Mouse (Mus musculus): ENCODE measurements around the gene Rabep1. TPM values are rescaled to one million over a fixed set of nuclear protein-coding genes. Genes with fewer than 3 reads are reported as not detected.
"Not testable (repeated sequence)": the region's sequence is repeated elsewhere in the genome, so short reads cannot be mapped to it uniquely, and the experiment has no call there.

Rabep1 gene
- total RNA-seq, 2 experiments from 2014 or later, result 36.6 to 39.7 TPM

- DNase-seq (ENCODE audit: low spot score), result no peak
Observed at GRCm38 (mm10) chr11:70882905-70883430, 38.4 kb downstream of the Rabep1 start.

- no peak for DNase-seq (ENCODE audit: low spot score)
Observed at GRCm38 (mm10) chr11:70890643-70891042, 46.1 kb downstream of the Rabep1 start.

DNA sequence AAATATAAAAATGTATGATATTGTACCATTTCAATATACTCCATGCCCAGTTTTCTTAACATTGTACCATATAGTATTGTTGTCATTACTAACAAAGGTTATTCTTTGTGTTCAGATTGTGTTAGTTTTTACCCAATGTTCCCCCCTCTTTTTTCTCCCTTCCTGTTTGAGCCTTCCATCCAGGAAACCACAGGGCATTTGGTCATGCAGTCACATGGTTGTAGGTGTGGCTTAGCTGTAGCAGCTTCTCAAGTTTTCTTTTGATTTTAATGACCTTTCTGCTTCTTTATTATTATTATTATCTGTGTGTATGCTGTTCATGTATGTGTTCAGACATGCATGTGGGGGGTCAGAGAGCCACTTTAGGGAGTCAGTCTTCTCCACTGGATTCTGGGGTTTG lies 47.0 kb downstream of the Rabep1 start:
- DNase-seq (ENCODE audit: low spot score), result no peak

- no peak for DNase-seq (ENCODE audit: low spot score)
Observed at GRCm38 (mm10) chr11:70897680-70898079, 53.1 kb downstream of the Rabep1 start.

DNA sequence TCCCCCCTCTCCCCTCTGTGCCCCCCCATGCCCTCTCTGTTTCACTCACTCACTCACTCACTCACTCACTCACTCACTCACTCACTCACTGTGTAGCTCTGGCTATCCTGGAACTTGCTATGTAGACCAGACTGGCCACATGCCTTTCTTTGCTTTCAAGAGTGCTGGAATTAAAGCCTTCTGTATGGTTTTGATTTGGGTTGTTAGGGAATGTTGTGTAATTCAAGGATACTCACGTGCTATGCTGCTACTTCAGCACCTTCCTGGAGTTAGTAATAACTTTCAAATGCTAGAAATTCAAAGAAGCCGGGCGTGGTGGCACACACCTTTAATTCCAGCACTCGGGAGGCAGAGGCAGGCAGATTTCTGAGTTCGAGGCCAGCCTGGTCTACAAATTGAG lies 53.6 kb downstream of the Rabep1 start:
- not testable (repeated sequence) for DNase-seq (ENCODE audit: low spot score)

GRCm38 (mm10) chr11:70906681-70907080 lies 62.1 kb downstream of the Rabep1 start:
- DNase-seq (ENCODE audit: low spot score), result no peak

DNA sequence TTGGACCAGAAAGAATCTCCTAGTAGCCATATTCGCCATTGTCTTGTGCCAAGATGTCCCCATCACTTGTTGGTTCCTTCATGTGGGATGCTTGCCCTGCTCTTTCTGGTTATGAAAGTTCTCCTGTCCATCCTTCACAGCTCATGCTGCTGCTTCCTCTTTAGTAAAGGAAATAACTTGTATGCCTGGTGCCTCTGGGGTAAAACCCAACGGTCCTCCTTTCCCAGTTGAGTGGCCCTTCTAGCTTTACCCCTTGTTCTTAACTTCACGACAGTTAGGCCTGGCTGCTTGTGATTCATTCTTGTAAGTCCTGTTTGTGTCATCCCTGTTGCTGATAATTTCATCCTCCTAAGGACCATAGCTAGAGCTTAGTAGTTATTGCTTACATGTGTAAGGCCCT lies 66.7 kb downstream of the Rabep1 start:
- DNase-seq (ENCODE audit: low spot score), result no peak

DNA sequence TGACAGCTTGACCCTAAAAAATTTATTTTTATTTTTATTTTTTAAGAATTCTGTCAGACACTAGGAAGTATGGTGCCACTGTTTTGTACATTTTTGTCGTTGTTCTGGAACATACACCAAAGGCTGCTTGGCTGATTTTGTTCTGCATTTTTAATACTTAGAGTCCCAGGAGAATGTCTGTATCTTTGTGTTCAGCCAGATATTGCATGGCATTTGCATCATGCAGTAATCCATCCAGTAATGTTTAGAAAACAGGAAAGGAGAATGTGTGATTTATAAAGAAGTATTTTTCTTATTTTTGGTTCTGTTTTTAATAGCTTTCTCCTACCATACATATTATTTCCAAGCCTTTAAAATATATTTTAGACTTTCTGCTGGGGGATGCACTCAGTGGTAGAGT lies 67.3 kb downstream of the Rabep1 start:
- DNase-seq (ENCODE audit: low spot score), result no peak

GRCm38 (mm10) chr11:70917896-70918295 lies 73.3 kb downstream of the Rabep1 start:
- no peak for DNase-seq (ENCODE audit: low spot score)

- DNase-seq (ENCODE audit: low spot score), result no peak
Observed at GRCm38 (mm10) chr11:70919524-70919923, 74.9 kb downstream of the Rabep1 start.

DNA sequence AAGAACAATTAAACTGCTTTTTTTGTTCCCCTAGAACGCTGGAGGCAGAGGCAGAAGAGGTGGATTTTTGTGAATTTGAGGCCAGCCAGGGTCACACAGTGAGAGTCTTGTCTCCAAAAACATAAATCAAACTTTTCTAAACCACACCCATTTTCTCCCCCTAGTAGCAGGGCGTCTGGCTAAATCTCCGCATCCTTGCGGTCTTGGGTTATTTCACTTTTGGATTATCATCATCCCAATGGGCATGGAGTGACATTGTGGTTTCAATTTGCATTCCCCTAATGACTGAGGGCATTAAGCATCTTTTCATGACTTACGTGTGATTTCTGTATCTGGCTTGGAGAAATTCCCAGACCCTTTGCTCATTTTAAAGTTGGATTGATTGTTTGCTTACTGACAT lies 86.9 kb downstream of the Rabep1 start:
- DNase-seq (ENCODE audit: low spot score), result no peak

DNA sequence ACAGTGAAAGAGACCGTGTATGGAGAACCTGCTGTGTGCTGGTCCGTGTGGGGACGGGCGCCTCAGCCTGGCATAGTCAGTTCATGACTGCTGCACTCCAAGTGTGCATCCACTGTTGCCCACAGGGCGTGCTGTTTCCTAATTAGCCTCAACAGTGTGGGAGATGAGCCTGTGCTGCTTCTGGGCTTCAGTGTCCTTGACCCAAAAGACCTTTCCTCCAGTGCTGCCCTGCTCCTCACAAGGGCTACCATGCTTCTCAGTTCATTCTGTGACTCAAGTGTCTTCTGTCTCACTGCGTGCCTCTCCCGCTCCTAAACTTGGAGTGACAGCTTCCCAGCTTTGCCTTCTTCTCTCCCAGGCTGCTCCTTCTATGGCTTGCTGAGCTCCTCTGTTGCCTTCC lies 90.7 kb downstream of the Rabep1 start:
- DNase-seq (ENCODE audit: low spot score), result no peak

DNA sequence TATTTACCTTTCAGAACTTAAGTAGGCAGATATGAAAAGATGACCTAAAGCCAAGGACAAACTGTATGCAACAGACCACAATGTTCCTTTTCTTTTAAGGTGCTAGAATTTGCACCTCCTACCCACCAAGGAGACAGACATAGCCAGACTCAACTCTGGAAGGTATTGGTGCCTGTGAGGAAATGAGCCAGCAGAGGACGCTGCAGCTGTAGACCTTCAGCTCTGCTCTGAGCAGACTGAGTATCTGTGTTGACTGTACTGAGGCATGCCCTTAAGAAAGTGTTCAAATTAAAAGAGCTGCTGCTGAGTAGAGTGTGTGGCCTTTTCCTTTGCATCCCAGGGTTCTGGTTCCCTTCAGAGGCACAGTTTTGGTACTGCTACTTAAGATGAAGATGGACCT lies 98.0 kb downstream of the Rabep1 start:
- DNase-seq (ENCODE audit: low spot score), result no peak

DNA sequence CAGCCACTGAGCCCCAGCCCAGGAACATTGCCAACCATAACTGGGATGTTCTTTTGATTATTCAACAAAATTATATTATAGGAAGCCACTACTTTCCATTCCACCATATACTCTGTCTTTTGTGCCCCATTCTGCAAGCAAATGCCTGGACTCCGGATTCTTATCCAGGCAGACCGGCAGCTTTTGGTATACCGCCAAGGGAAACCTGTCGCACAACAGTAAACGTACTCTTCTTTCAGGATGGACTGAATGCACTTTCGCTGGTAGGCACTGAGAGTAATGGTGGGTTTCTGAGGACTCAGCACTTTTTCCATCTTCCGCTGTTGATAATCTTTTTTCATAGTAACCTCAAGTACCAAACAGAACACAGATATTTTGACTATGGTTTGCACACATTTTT lies 99.1 kb downstream of the Rabep1 start:
- DNase-seq (ENCODE audit: low spot score), result no peak

- DNase-seq (ENCODE audit: low spot score), result no peak
Observed at GRCm38 (mm10) chr11:70944935-70945817, 100.6 kb downstream of the Rabep1 start.

DNA sequence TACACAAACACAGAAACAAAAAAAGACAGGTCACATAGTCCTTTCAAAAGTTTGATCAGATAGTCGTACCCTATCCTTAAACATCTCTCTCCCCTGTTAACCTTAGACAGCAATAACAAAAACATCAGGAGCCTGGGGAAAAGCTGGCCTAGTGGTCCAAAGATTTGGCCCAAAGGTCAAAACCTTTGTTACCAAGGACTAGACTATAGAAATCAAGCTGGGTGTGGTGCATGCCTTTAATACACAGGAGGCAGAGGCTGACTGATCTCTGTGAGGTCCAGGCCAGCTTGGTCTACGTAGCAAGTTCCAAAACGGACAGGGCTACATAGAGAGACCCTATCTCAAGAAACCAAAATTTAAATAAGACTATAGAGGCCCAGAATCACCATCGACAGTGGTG lies 110.1 kb downstream of the Rabep1 start:
- DNase-seq (ENCODE audit: low spot score), result no peak

DNA sequence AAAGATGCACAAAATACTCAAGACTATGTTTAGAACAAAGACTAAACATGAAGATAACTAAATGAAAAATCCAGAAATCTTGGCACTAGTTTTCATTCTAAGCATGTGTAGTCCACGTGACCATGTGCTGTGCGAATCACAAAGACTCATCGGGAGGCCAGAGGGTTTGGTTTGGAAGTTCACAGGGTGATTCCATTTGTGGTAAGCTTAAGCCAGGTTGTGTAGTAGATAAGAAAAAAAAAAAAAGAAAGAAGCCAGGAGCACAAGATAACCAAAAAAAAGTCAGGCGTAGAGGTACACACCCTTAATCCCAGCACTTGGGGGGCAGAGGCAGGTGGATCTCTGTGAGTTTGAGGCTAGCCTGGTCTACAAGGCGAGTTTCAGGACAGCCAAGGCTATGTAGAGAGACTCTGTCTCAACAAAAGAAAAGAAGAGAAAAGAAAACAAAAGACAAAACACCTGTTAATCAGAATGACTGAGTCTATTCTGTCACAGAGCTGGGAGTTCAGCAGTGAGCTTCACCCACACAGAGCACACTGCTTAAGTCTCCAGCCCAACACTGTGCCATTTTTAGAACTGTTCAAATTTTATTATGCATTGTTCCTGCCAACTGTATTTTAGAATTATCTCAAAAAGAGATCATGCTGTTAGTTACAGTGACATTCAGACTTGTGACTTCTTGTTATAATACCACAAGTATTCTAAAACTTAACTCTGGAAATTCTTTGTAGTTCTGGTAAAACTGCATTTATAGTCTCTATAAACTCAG lies 116.4 kb downstream of the Rabep1 start:
- DNase-seq (ENCODE audit: low spot score), result no peak

- DNase-seq (ENCODE audit: low spot score), result no peak
Observed at GRCm38 (mm10) chr11:70964222-70964907, 119.8 kb downstream of the Rabep1 start.

DNA sequence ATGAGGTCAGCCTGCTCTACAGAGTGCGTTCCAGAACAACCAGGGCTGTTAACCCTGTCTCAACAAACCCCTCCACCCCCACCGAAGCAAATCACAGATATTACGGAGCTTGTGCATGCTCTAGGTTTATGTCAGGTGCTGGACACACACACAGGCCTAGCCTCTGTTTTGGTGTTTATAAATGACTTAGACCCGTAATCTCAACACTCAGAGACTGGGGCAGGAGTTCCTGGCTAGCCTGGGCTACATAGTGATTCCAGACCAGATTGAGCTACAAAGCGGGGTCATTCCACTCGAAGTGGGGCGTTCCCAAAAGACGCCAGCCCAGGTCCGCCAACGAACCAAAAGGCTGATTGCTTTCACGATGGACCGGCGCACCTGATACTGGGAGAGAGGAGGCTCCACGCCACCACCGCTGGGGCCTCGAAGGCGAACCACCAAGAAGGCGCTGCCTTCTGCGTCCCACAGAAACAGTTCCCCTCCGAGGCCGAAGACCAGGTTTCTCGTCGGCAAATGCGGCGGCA lies 124.8 kb downstream of the Rabep1 start:
- no peak for DNase-seq (ENCODE audit: low spot score)

DNA sequence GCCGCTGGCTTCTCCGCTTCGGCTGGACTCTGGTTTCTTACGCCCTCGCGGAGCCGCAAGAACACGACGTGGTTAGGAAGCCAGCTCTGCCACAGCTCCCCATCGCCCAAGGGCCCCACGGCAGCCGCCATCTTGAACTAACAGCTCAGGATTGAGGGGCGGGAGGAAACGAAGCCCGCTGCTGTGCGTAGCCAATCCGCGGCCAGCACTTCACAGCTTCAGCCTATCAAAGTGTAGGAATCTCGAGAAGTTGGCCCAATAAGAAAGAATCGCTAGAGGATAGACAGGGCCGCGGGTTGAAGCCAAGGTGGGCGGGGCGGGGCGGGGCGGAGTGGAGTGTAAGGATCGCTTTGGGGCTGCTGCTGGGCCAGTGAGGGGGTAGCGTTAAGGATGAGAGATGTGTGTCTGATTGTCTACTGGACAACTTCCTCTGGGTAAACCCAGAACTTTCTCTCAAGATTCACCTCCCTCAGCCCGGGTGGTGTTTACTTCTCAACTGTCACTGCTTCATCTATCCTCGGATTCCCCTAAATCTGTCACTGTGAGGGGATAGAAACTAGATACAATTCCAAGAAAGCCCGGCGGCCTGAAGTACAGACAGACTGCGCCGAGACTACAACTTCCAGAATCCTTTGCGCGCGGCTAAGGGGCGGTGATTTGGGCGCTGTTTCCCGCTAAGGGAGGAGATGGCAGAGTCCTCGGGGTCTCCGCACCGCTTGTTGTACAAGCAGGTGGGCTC lies 125.4 kb downstream of the Rabep1 start, which contains the start of the genes Nup88 and Rpain:
TSS of gene Nup88 (minus strand) at position 153 of the 739 bp plus-strand sequence.
TSS of gene Rpain (plus strand) at position 393 of the 739 bp plus-strand sequence.
- peak; percentile 94 for DNase-seq (ENCODE audit: low spot score)

Data from gastrocnemius, adult 18-20 months (tissue).